Mouse (Mus musculus) embryonic facial prominence, embryonic 11.5 days (tissue): ENCODE measurements around the gene Cideb. TPM values are rescaled to one million over a fixed set of nuclear protein-coding genes. Genes with fewer than 3 reads are reported as not detected.

Source experiments
- ATAC-seq: fragments of 200-750 bp; cut with Nextera tagmentation; replicated peaks from 2 replicates; pipeline ENCODE4 v1.8.0; 2017; ENCODE audit warnings: low read depth; ENCODE audit not compliant: insufficient number of reproducible peaks, low FRiP score, low TSS enrichment
- DNase-seq: peaks from one replicate; pipeline ENCODE4 v3.0.0-alpha.2; 2015; ENCODE audit warnings: low spot score
- H3K27ac ChIP-seq: fragments of 300-500 bp; sonication (generic); replicated peaks from 2 replicates; pipeline ENCODE4 v1.5.1; 2014; ENCODE audit warnings: mild to moderate bottlenecking, low read depth, low read length, control low read depth
- H3K27me3 ChIP-seq: fragments of 300-500 bp; sonication (generic); 2 replicates; pipeline ENCODE4 v1.6.1; 2014; ENCODE audit warnings: mild to moderate bottlenecking, low read length, moderate library complexity, mixed read lengths; ENCODE audit not compliant: control insufficient read depth, insufficient read depth
- H3K36me3 ChIP-seq: fragments of 300-500 bp; sonication (generic); replicated peaks from 2 replicates; pipeline ENCODE4 v1.6.1; 2014; ENCODE audit warnings: low read depth, mild to moderate bottlenecking, low read length, moderate library complexity, mixed read lengths; ENCODE audit not compliant: control insufficient read depth, insufficient read depth
- H3K4me1 ChIP-seq: fragments of 300-500 bp; sonication (generic); 2 replicates; pipeline ENCODE4 v1.6.1; 2014; ENCODE audit warnings: low read length, mixed read lengths; ENCODE audit not compliant: control insufficient read depth, insufficient read depth
- H3K4me2 ChIP-seq: fragments of 300-500 bp; sonication (generic); 2 replicates; pipeline ENCODE4 v1.6.1; 2014; ENCODE audit warnings: low read depth, mild to moderate bottlenecking, control low read depth, low read length, moderate library complexity
- H3K4me3 ChIP-seq: fragments of 300-500 bp; sonication (generic); 2 replicates; pipeline ENCODE4 v1.5.1; 2014; ENCODE audit warnings: low read depth, low read length, control low read depth
- H3K9ac ChIP-seq: fragments of 300-500 bp; sonication (generic); replicated peaks from 2 replicates; pipeline ENCODE4 v1.6.1; 2014; ENCODE audit warnings: mild to moderate bottlenecking, control low read depth, low read length
- H3K9me3 ChIP-seq: fragments of 300-500 bp; sonication (generic); replicated peaks from 2 replicates; pipeline ENCODE4 v1.6.1; 2016; ENCODE audit warnings: mild to moderate bottlenecking, low read length, inconsistent platforms, mixed read lengths; ENCODE audit not compliant: control insufficient read depth
- WGBS: fragments of 180-500 bp; shearing (Covaris S2); extraction: QIAGEN DNeasy Blood & Tissue Kit; methylation state at CpG from one replicate; pipeline ENCODE4 v1.1.7; 2014; 5-methylcytosine and 5-hydroxymethylcytosine counted together
- polyA plus RNA-seq: library from polyadenylated mRNA; unstranded; fragments of >200 nt; fragmentation: Nextera tagmentation; extraction: Ambion mirVana; gene quantifications from 2 replicates; pipeline ENCODE4 v1.2.1, GENCODE M21; 2014

Cideb gene
- polyA plus RNA-seq, 1 experiment from 2014 or later = 0.35 TPM

DNA sequence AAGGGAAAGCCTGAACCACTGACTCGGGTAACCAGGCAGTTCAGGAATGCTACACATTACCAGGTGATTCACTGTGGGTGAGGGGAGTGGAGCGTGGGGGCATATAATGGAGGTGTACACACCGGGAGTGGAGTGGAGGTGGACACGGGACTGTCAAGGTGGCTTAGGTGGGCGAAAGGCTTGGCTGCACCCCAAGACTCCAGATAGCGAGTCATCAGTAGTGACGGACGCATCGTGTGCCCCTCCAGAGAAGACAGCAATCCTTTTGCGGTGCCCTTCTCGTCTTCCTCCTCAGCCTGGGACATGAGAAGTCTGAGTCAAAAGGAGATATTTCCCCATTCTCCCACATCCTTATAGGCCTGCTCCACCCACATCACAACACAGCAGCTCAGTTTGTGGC, 19.5 kb upstream of the Cideb start:
- ATAC-seq = no peak
- Histone ChIP-seq H3K4me3 (no peak overlapping the region), H3K27me3 (no peaks in the 10 kb centered on the region), H3K9me3 (no peaks in the 10 kb centered on the region), H3K9ac (no peak overlapping the region), H3K36me3 (no peaks in the 10 kb centered on the region), H3K4me1 (peaks cover 3% of the 10 kb centered on the region; the same call in 1 of the 2 replicates), H3K27ac (no peak overlapping the region), H3K4me2 (no peak overlapping the region)
- WGBS = 92% methylated on average over 11 of the region's 11 CpGs
- DNase-seq = no peak

DNA sequence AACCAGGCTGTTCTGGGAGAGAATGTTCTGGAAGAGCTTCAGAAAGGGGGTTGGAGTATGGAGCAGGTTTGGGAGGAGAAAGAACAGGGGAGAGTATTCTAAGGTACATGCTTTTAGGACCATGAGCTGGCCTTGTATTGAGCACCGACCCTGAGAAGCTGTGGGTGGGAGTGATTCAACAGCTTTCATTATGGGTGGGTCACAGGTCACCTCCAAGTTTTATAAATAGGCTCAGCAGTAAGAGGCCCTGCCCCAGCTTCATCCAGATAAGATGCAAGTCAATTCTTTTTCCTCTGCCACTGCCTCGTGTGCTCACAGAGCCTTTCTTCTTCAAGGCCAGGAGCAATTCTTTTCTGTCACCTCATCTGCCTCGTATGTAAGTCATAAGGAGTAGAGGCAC, 18.9 kb upstream of the Cideb start:
- peaks cover 3% of the 10 kb centered on the region; the same call in 1 of the 2 replicates for H3K4me1 ChIP-seq
- H3K4me2 ChIP-seq = no peak overlapping the region
- no peak for DNase-seq
- no peak for ATAC-seq
- no peak overlapping the region for H3K9ac ChIP-seq
- no peak overlapping the region for H3K27ac ChIP-seq
- no peaks in the 10 kb centered on the region for H3K9me3 ChIP-seq
- no peaks in the 10 kb centered on the region for H3K27me3 ChIP-seq
- H3K4me3 ChIP-seq = no peak overlapping the region
- H3K36me3 ChIP-seq = no peaks in the 10 kb centered on the region
- WGBS = 46% methylated on average over 3 of the region's 3 CpGs

DNA sequence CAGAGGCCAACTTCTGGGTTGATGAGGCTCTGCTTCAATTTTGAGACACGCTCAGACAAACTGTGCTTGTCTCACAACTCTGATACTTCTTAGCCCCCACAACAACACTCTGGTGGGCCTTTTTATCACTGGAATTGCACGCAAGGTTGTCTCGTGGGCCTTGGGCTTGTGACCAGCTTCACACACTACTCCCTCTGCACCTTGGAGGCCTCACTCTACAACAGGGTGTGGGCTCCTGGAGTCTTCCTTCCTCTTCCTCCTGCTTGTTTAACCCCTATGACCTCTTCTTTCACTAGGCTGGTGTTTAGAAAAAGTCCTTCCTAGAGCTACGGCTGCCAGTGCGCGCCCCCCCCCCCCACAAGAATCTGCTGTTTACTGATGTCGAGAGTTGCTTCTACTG, 18.5 kb upstream of the Cideb start:
- Histone ChIP-seq H3K36me3 (no peaks in the 10 kb centered on the region), H3K4me3 (no peak overlapping the region), H3K27me3 (no peaks in the 10 kb centered on the region), H3K27ac (no peak overlapping the region), H3K4me1 (peaks cover under 1% of the 10 kb centered on the region; the same call in 1 of the 2 replicates), H3K9ac (no peak overlapping the region), H3K4me2 (no peak overlapping the region), H3K9me3 (no peaks in the 10 kb centered on the region)
- 46% methylated on average over 7 of the region's 7 CpGs for WGBS
- no peak for ATAC-seq
- DNase-seq = no peak

DNA sequence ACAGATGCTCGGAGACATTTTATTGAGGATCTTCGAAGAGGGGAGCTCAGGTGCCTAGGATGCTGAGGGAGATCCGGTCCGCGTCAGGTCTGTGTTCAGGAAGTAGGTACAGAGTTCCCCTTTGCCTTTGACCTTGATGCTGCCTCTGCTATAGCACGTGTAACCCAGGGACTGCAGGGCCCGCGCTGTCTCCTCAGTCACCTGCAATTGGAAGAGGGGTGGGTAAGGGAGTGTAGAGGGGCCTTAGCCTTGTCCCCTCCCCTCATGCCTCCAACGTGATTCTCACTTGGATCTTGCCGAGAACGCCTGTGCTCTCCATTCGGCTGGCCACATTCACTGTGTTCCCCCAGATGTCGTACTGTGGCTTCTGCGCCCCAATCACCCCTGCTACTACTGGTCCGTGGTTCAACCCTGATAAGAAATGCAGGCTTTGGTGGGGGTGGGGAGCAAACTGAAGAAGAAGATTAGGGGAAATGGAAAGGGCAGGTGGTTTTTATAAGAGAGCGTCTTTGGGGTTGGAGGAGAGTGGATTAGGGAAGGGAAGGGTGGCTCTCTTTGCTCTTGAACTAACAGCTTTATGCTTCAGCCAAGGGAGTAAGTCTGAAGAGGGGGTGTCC, 10.9 kb upstream of the Cideb start:
- ATAC-seq (no peak), DNase-seq (no peak)
- H3K27ac ChIP-seq = no peak overlapping the region
- H3K9me3 ChIP-seq = no peaks in the 10 kb centered on the region
- no peak overlapping the region for H3K4me3 ChIP-seq
- no peaks in the 10 kb centered on the region for H3K36me3 ChIP-seq
- H3K4me2 ChIP-seq = no peak overlapping the region
- WGBS = 73% methylated on average over 16 of the region's 16 CpGs
- no peaks in the 10 kb centered on the region for H3K4me1 ChIP-seq
- no peak overlapping the region for H3K9ac ChIP-seq
- peaks cover 12% of the 10 kb centered on the region for H3K27me3 ChIP-seq

DNA sequence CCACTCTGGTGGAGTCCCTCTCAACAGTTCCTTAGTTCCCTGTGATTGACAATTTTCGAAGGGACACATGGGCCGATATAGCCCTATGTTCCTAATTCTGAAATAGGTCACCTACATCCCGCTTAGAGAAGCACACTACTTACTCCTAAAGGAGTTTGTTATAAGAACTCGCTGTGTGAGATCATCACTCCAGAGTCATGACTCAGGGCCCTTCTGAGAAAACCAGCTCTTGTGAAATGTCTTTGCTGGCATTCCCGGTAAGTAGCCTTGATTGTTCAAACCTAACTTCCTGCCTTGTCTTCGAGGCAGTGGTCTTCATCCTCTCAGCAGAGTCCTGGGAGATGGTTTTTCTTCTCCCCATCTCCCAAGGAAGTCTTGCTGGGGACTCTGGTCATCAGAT, 10.3 kb upstream of the Cideb start:
- Histone ChIP-seq H3K27me3 (peaks cover 12% of the 10 kb centered on the region), H3K36me3 (no peaks in the 10 kb centered on the region), H3K9me3 (no peaks in the 10 kb centered on the region), H3K27ac (no peak overlapping the region), H3K4me2 (no peak overlapping the region), H3K4me1 (no peaks in the 10 kb centered on the region), H3K9ac (no peak overlapping the region), H3K4me3 (no peak overlapping the region)
- ATAC-seq (no peak), DNase-seq (no peak)
- WGBS = 84% methylated on average over 6 of the region's 6 CpGs

DNA sequence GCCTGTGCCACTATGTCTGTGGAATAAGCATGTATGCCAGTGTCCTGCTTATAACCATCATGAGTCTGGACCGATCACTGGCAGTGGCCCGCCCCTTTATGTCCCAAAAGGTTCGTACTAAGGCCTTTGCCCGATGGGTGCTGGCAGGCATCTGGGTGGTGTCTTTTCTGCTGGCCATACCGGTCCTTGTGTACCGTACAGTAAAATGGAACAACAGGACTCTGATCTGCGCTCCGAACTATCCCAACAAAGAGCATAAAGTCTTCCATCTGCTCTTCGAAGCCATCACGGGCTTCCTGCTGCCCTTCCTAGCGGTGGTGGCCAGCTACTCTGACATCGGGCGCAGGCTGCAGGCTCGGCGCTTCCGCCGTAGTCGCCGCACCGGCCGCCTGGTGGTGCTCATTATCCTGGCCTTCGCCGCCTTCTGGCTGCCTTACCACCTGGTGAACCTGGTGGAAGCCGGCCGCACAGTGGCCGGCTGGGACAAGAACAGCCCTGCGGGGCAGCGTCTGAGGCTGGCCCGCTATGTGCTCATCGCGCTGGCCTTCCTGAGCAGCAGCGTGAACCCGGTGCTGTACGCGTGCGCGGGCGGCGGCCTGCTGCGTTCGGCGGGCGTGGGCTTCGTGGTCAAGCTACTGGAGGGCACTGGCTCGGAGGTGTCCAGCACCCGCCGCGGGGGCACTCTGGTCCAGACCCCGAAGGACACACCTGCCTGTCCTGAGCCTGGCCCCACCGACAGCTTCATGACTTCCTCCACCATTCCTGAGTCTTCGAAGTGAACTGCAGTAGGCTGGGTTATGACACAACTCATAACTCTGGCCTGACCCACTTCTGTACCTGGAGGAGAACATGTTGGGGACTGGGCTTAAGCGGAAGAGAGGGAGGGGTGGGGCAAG, 9.5 kb upstream of the Cideb start:
- Histone ChIP-seq H3K27me3 (peaks cover 12% of the 10 kb centered on the region), H3K27ac (no peak overlapping the region)
- ATAC-seq = peak; percentile 32; the same call in 1 of the 2 replicates

DNA sequence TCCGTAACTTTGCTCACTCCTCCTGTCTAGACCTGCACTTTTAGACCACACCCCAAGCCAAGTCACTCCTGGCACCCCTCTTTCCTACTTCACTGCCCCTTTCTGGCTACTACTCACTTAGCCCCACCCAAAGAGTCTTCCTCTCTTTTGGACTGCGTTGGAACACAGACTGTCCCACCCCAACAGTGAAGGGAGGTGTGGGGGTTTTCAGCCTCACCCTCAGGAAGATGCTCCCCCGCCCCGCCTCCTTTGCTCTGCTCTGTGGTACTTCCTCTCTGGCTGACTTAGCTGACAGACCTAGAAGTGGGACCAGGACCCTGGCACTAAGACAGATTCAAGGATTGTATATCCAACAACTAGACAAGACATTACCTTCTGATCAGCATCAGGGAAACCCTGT, 7.4 kb upstream of the Cideb start, which contains the start of gene Ltb4r1:
Ltb4r1 (plus strand) TSS at position 267 of the 400 bp plus-strand sequence.
- Histone ChIP-seq H3K4me3 (no peak within 1 kb of the TSS), H3K4me2 (no peak within 1 kb of the TSS), H3K36me3 (no peaks in the 10 kb centered on the region), H3K9ac (no peak within 1 kb of the TSS), H3K27ac (no peak within 1 kb of the TSS), H3K4me1 (peaks cover 6% of the 10 kb centered on the region; the same call in 1 of the 2 replicates), H3K9me3 (no peaks in the 10 kb centered on the region), H3K27me3 (peaks cover 27% of the 10 kb centered on the region)
- WGBS = 76% methylated on average over 4 of the region's 4 CpGs
- no peak for DNase-seq
- ATAC-seq = no peak

More for the DNA sequence above, 9.5 kb upstream of the Cideb start:
- Histone ChIP-seq H3K4me3 (peak overlapping the region; percentile 27), H3K36me3 (no peaks in the 10 kb centered on the region), H3K9me3 (no peaks in the 10 kb centered on the region), H3K4me2 (peak overlapping the region; percentile 69), H3K4me1 (no peaks in the 10 kb centered on the region), H3K9ac (peak overlapping the region; percentile 56)
- peak; percentile 72 for DNase-seq
- WGBS = 13% methylated on average over 52 of the region's 52 CpGs

DNA sequence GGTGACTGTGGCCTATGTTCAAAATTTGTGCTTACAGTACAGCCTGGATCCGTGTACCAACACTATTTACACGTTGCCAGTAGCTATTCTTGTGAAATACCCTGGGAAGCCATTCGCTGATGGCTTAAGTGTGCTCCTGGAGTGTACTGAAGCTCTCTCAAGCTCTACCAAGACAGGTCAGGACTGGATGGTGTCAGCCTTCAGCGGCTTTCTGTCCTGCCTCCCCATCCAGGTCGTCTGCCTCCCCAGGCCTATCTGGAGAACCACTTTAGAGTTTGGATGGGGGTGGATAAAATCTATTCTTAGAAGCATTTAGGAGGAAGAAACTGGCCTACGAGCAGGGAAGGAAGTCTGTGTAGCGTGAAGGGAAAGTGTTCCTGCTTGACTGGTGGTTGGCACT, 4.9 kb upstream of the Cideb start:
- Histone ChIP-seq H3K36me3 (no peaks in the 10 kb centered on the region), H3K27me3 (peaks cover 27% of the 10 kb centered on the region), H3K9ac (no peak overlapping the region), H3K9me3 (no peaks in the 10 kb centered on the region), H3K4me2 (no peak overlapping the region), H3K27ac (no peak overlapping the region), H3K4me3 (no peak overlapping the region), H3K4me1 (peaks cover 6% of the 10 kb centered on the region)
- ATAC-seq (no peak), DNase-seq (no peak)
- 62% methylated on average over 7 of the region's 7 CpGs for WGBS
